Mouse (Mus musculus) midbrain, embryonic 16.5 days (tissue): ENCODE measurements around the gene Ctnnd2. TPM values are rescaled to one million over a fixed set of nuclear protein-coding genes. Genes with fewer than 3 reads are reported as not detected.
A peak's percentile ranks its signal among the peaks of the same experiment; 100 is the strongest.

Source experiments
- ATAC-seq: fragments of 200-750 bp; cut with Nextera tagmentation; 2 replicates; pipeline ENCODE4 v1.8.0; 2017; ENCODE audit warnings: moderate TSS enrichment
- H3K27ac ChIP-seq: fragments of 300-500 bp; sonication (generic); 2 replicates; pipeline ENCODE4 v1.5.1; 2014; ENCODE audit warnings: mild to moderate bottlenecking, low read length, mixed read lengths
- H3K27me3 ChIP-seq: fragments of 300-500 bp; sonication (generic); 2 replicates; pipeline ENCODE4 v1.6.1; 2014; ENCODE audit warnings: low read depth, low read length, mixed read lengths; ENCODE audit not compliant: control insufficient read depth, insufficient read depth
- H3K36me3 ChIP-seq: fragments of 300-500 bp; sonication (generic); 2 replicates; pipeline ENCODE4 v1.6.1; 2014; ENCODE audit warnings: mild to moderate bottlenecking, low read length, moderate library complexity, mixed read lengths; ENCODE audit not compliant: control insufficient read depth, insufficient read depth
- H3K4me1 ChIP-seq: fragments of 300-500 bp; sonication (generic); 2 replicates; pipeline ENCODE4 v1.6.1; 2014; ENCODE audit warnings: mild to moderate bottlenecking, low read length, mixed read lengths; ENCODE audit not compliant: control insufficient read depth, insufficient read depth
- H3K4me2 ChIP-seq: fragments of 300-500 bp; sonication (generic); 2 replicates; pipeline ENCODE4 v1.6.1; 2014; ENCODE audit warnings: mild to moderate bottlenecking, low read length, mixed read lengths
- H3K4me3 ChIP-seq: fragments of 300-500 bp; sonication (generic); 2 replicates; pipeline ENCODE4 v1.5.1; 2014; ENCODE audit warnings: low read depth, mild to moderate bottlenecking, low read length, moderate library complexity, mixed read lengths
- H3K9ac ChIP-seq: fragments of 300-500 bp; sonication (generic); 2 replicates; pipeline ENCODE4 v1.6.1; 2014; ENCODE audit warnings: low read depth, low read length, mixed read lengths
- H3K9me3 ChIP-seq: fragments of 300-500 bp; sonication (generic); replicated peaks from 2 replicates; pipeline ENCODE4 v1.6.1; 2014; ENCODE audit warnings: mild to moderate bottlenecking, low read length, mixed read lengths; ENCODE audit not compliant: control insufficient read depth, poor library complexity, severe bottlenecking
- WGBS: fragments of 180-500 bp; shearing (Covaris S2); extraction: QIAGEN DNeasy Blood & Tissue Kit; methylation state at CpG from one replicate; pipeline ENCODE4 v1.1.7; 2014; 5-methylcytosine and 5-hydroxymethylcytosine counted together
- polyA plus RNA-seq: library from polyadenylated mRNA; unstranded; fragments of >200 nt; fragmentation: Nextera tagmentation; extraction: Ambion mirVana; gene quantifications from 2 replicates; pipeline ENCODE4 v1.2.1, GENCODE M21; 2015

Ctnnd2 gene
- polyA plus RNA-seq, 1 experiment from 2014 or later: 62.8 TPM

DNA sequence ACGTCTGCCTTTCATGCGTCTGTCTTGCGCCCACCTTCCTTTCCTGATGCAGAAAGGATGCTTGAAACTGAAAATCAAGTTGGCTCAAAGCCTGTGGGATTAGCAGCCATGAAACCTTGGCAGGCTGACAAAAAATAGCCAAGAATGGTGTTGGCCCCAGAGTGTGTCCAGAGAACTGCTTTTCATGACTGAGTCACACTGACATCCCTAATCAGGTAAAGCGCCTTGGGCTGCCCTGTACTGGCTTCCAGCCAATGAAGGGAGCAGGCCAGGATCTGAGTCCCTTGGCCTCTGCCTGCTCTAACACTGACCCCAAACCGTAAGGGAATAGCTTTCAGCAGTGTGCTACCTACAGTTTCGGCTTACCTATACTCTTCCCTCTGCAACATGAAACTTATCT lies 713.0 kb downstream of the Ctnnd2 start:
- Histone ChIP-seq H3K36me3 (no peaks in the 10 kb centered on the region), H3K27ac (no peak overlapping the region), H3K4me2 (no peak overlapping the region), H3K27me3 (no peaks in the 10 kb centered on the region), H3K9ac (no peak overlapping the region), H3K4me3 (no peak overlapping the region), H3K4me1 (peaks cover 4% of the 10 kb centered on the region; the same call in 1 of the 2 replicates), H3K9me3 (no peaks in the 10 kb centered on the region)
- peak; percentile 53 for ATAC-seq
- WGBS: 53% methylated on average over 6 of the region's 6 CpGs

DNA sequence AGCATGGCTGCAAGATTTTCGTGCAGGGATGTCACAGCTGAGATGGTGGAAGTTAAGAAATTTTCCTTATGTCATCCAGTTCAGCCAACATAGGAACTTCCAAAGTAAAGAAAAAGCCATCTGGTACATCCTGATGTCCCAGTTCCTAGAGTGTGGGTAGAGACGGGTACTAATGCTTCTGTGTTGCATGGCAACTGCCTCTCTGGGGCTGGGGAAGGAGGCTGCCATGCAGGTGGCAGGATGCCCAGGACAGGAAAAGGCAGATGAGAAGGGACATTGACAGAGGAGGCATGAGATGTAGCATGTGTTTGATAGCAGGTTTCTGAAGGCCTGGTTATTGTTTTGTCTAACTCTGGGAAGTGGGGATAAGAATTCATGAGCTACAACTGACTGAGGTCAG lies 715.2 kb downstream of the Ctnnd2 start:
- Histone ChIP-seq H3K4me3 (no peak overlapping the region), H3K4me2 (no peak overlapping the region), H3K36me3 (no peaks in the 10 kb centered on the region), H3K4me1 (peaks cover 4% of the 10 kb centered on the region; the same call in 1 of the 2 replicates), H3K9me3 (no peaks in the 10 kb centered on the region), H3K9ac (no peak overlapping the region), H3K27me3 (no peaks in the 10 kb centered on the region), H3K27ac (no peak overlapping the region)
- no peak for ATAC-seq
- 78% methylated on average over 2 of the region's 2 CpGs for WGBS

DNA sequence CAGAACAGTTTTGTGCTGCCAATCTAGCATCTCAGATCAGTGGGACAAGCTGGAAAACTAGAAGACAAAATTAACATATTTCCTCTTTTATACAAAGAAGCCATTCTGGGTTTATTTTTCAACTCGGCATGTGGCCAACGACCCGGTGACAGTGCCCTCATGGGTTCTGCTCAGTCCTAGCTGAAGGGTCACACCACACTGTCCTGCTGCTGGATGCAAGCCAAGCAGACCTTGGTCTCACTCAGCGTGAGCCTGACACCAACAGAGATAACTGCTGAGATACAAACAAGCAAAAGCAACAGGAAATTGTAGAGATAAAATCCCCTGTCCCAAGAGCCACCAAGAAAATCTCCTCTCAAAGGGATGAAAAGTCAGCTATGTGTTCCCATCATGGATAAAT lies 719.6 kb downstream of the Ctnnd2 start:
- H3K4me2 ChIP-seq: no peak overlapping the region
- H3K27ac ChIP-seq: no peak overlapping the region
- WGBS: 49% methylated on average over 4 of the region's 4 CpGs
- H3K27me3 ChIP-seq: no peaks in the 10 kb centered on the region
- ATAC-seq: no peak
- no peaks in the 10 kb centered on the region for H3K9me3 ChIP-seq
- H3K9ac ChIP-seq: no peak overlapping the region
- no peaks in the 10 kb centered on the region for H3K36me3 ChIP-seq
- H3K4me1 ChIP-seq: no peaks in the 10 kb centered on the region
- no peak overlapping the region for H3K4me3 ChIP-seq

DNA sequence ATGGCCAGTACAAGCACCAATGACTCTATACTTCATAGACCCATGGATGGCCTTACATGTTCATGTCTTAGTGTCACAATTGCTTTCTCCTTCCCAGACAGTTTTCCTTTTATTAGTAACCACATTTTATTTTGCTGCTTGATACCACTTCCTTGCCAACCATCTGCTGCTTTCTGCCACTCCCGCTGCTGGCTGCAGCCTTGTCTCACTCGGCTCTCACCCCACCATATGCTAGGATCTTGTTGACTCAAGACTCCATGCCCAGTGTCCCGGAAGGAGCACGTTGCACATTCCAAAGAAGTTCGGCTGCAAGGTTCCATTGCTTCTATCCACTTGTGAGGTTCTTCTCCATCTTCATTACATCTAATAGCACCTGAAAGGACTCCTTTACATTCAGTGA lies 722.7 kb downstream of the Ctnnd2 start:
- no peak for ATAC-seq
- WGBS: 87% methylated on average over 5 of the region's 5 CpGs
- no peaks in the 10 kb centered on the region for H3K36me3 ChIP-seq

DNA sequence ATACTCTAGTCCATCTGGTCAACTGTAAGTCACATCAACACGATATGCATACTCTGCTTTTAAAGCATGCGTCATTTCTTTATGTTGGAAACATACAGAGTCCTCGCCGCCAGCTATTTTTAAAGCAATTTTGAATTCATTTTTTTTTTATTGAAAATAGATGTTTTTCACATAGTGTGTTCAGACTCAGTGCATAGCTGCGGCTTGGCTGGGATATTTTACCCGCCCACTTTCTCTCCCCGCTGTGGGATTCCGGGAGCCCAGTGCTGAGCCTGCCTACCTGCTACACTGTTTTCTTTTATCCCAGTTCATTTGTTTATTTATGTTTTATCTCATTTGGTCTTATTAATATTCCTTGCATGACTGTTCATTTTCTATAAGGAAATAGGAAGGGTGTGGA lies 724.9 kb downstream of the Ctnnd2 start:
- ATAC-seq: no peak
- Histone ChIP-seq H3K4me2 (no peak overlapping the region), H3K36me3 (no peaks in the 10 kb centered on the region)

More for the DNA sequence above, 722.7 kb downstream of the Ctnnd2 start:
- no peak overlapping the region for H3K9ac ChIP-seq
- no peak overlapping the region for H3K4me3 ChIP-seq
- no peaks in the 10 kb centered on the region for H3K4me1 ChIP-seq
- H3K4me2 ChIP-seq: no peak overlapping the region
- H3K27me3 ChIP-seq: no peaks in the 10 kb centered on the region
- H3K27ac ChIP-seq: no peak overlapping the region
- no peaks in the 10 kb centered on the region for H3K9me3 ChIP-seq

DNA sequence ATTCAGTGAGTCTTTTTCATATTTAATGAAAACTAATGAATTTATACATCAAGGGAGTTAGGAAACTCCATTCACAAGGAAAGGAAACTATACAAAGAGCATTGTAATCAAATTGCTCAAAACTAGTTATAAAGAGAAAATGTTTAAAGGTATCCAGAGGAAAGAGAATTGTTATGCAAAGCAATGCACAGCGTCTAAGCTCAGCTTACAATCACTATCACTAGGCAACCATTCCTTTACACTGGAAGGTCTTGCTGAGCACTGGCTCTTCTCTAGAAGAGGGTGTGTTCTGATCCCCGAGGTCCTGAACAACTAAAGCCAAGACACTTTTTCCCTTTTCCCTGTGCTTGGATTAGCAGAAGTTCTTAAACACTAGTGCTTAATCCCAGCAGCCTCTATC lies 735.6 kb downstream of the Ctnnd2 start:
- Histone ChIP-seq H3K27ac (no peak overlapping the region), H3K4me2 (no peak overlapping the region), H3K36me3 (no peaks in the 10 kb centered on the region), H3K9ac (no peak overlapping the region), H3K4me3 (no peak overlapping the region), H3K4me1 (no peaks in the 10 kb centered on the region), H3K27me3 (no peaks in the 10 kb centered on the region), H3K9me3 (no peaks in the 10 kb centered on the region)
- no peak for ATAC-seq
- 2% methylated on average over 2 of the region's 2 CpGs for WGBS

More for the DNA sequence above, 724.9 kb downstream of the Ctnnd2 start:
- no peaks in the 10 kb centered on the region for H3K27me3 ChIP-seq
- no peak overlapping the region for H3K4me3 ChIP-seq
- H3K9me3 ChIP-seq: no peaks in the 10 kb centered on the region
- no peaks in the 10 kb centered on the region for H3K4me1 ChIP-seq
- no peak overlapping the region for H3K27ac ChIP-seq
- 90% methylated on average over 8 of the region's 8 CpGs for WGBS
- H3K9ac ChIP-seq: no peak overlapping the region

DNA sequence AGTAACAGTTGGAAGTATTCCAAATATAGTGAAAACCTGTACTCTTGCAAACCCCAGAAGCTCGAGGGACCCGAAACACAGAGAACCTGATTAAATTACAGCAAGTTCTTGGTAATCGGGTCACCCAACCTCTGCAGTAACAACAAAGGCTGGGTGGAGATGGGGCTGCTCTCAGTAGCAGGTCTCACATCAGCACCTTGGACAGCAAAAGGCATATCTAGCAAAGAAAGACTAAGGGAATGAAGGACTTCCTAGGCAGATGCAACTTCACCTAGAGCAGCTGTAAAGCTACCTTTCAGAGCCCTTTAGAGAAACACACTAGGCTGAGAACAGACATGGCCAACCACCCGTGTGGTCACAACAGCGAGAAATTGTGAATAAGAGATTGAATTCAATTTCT lies 741.0 kb downstream of the Ctnnd2 start:
- no peak overlapping the region for H3K4me2 ChIP-seq
- H3K27ac ChIP-seq: no peak overlapping the region
- no peak overlapping the region for H3K4me3 ChIP-seq
- no peaks in the 10 kb centered on the region for H3K4me1 ChIP-seq
- ATAC-seq: no peak
- no peaks in the 10 kb centered on the region for H3K9me3 ChIP-seq
- no peak overlapping the region for H3K9ac ChIP-seq
- no peaks in the 10 kb centered on the region for H3K27me3 ChIP-seq
- 87% methylated on average over 5 of the region's 5 CpGs for WGBS
- no peaks in the 10 kb centered on the region for H3K36me3 ChIP-seq

DNA sequence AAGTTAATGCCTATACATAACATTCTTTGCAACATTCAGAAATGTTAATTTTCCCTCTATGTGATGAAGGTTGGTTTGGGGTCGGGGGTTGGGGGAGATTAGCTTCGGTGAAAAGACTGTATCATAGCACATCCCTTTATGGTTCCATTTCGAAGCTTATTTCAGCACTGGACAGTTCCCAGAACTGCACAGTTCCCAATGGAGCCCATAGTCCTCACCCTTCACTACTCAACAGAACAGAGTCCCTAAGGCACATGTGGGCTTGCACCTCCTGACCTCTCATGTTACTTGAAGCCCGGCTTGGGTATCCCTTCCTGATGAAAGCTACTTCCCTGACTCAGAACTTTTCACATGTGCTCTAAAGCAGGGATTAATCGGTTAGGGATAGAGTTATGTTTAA lies 753.4 kb downstream of the Ctnnd2 start:
- no peak overlapping the region for H3K27ac ChIP-seq
- ATAC-seq: no peak
- no peak overlapping the region for H3K4me3 ChIP-seq
- WGBS: 82% methylated on average over 5 of the region's 5 CpGs
- peaks cover 8% of the 10 kb centered on the region; the same call in 1 of the 2 replicates for H3K36me3 ChIP-seq
- no peak overlapping the region for H3K4me2 ChIP-seq
- H3K9ac ChIP-seq: no peak overlapping the region
- no peaks in the 10 kb centered on the region for H3K9me3 ChIP-seq
- H3K27me3 ChIP-seq: no peaks in the 10 kb centered on the region
- no peaks in the 10 kb centered on the region for H3K4me1 ChIP-seq

DNA sequence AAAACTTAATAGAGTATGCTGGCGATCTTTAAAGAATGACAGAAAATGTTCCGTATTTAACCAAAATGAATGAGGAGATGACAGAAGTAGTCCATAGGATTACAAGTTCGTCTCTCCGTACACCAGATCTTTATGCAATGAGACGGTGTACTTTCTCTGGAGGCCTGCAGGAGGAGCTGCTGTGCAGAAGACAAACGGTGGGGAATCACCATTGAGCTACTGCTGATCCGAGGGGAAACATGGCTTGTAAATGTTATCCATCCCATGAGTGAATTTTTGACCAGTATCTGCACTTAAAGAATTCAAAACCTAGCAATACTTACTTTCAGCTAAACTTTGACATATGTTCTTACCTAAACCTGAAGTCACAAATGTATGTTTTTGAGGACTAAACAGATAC lies 755.2 kb downstream of the Ctnnd2 start:
- no peak overlapping the region for H3K4me2 ChIP-seq
- 53% methylated on average over 7 of the region's 7 CpGs for WGBS
- no peaks in the 10 kb centered on the region for H3K4me1 ChIP-seq
- H3K9me3 ChIP-seq: no peaks in the 10 kb centered on the region
- no peak for ATAC-seq
- no peak overlapping the region for H3K4me3 ChIP-seq
- peaks cover 4% of the 10 kb centered on the region; the same call in 1 of the 2 replicates for H3K36me3 ChIP-seq
- no peak overlapping the region for H3K9ac ChIP-seq
- H3K27me3 ChIP-seq: no peaks in the 10 kb centered on the region
- no peak overlapping the region for H3K27ac ChIP-seq

DNA sequence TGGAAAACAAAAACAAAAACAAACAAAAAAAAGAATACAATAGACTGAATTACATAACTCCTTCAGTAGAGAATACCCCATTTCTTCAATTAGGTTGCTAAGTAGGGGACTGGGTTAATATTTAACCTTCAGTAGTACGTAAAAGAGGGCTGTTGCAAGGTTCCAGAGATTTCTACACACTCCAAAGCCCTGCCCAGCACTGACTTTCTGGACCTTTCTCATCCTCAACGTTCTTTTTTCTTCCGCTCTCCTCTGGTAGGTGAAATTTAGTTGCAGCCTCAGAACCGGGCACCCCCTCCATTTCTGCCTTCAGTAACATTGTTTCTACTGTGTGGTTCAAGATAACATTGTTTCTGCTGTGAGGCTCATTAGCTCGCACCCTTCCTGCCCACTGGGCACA lies 759.5 kb downstream of the Ctnnd2 start:
- WGBS: 97% methylated on average over 5 of the region's 5 CpGs
- Histone ChIP-seq H3K9ac (no peak overlapping the region), H3K27me3 (no peaks in the 10 kb centered on the region), H3K4me2 (no peak overlapping the region), H3K36me3 (peaks cover 3% of the 10 kb centered on the region), H3K4me1 (no peaks in the 10 kb centered on the region), H3K9me3 (no peaks in the 10 kb centered on the region), H3K27ac (no peak overlapping the region), H3K4me3 (no peak overlapping the region)
- no peak for ATAC-seq
